Mouse (Mus musculus) small intestine, adult 2 months (tissue): ENCODE measurements around the gene Oas1a. TPM values are rescaled to one million over a fixed set of nuclear protein-coding genes. Genes with fewer than 3 reads are reported as not detected.
"Not testable (repeated sequence)": the region's sequence is repeated elsewhere in the genome, so short reads cannot be mapped to it uniquely, and the experiment has no call there.

Experiments
- H3K27ac ChIP-seq: fragments of 200-500 bp; 2 replicates; pipeline ENCODE4 v1.5.1; 2012; ENCODE audit warnings: low read depth, low read length, control low read depth, inconsistent platforms; ENCODE audit not compliant: insufficient read depth
- H3K27me3 ChIP-seq: fragments of 200-500 bp; 2 replicates; pipeline ENCODE4 v1.6.1; 2012; ENCODE audit warnings: mild to moderate bottlenecking, moderate library complexity, low read length, inconsistent platforms; ENCODE audit not compliant: control insufficient read depth, insufficient read depth
- H3K36me3 ChIP-seq: fragments of 200-500 bp; 2 replicates; pipeline ENCODE4 v1.6.1; 2012; ENCODE audit warnings: mild to moderate bottlenecking, low read length, control low read depth, inconsistent platforms; ENCODE audit not compliant: control insufficient read depth, insufficient read depth
- H3K4me1 ChIP-seq: fragments of 200-500 bp; 2 replicates; pipeline ENCODE4 v1.6.1; 2012; ENCODE audit warnings: low read length, inconsistent platforms, mixed read lengths; ENCODE audit not compliant: control insufficient read depth, insufficient read depth, insufficient read length
- H3K4me3 ChIP-seq: fragments of 200-500 bp; 2 replicates; pipeline ENCODE4 v1.5.1; 2012; ENCODE audit warnings: low read depth, mild to moderate bottlenecking, control low read depth, inconsistent platforms, low read length, moderate library complexity
- CTCF ChIP-seq: fragments of 200-500 bp; IDR thresholded peaks from 2 replicates; pipeline ENCODE4 v1.5.1; 2012; ENCODE audit warnings: low read depth, mild to moderate bottlenecking, control low read depth, inconsistent platforms, low read length, moderate library complexity, mixed read lengths; ENCODE audit not compliant: insufficient replicate concordance, insufficient read length; ENCODE audit errors: extremely low read depth
- POLR2A ChIP-seq: fragments of 200-500 bp; IDR thresholded peaks from 2 replicates; pipeline ENCODE4 v1.6.1; 2012; ENCODE audit warnings: low read depth, mild to moderate bottlenecking, control low read depth, inconsistent platforms, low read length, moderate library complexity
- WGBS: fragments of 180-500 bp; shearing (Covaris S2); methylation state at CpG from one replicate; pipeline ENCODE4 v1.1.7; 2018; 5-methylcytosine and 5-hydroxymethylcytosine counted together
- polyA plus RNA-seq: library from polyadenylated mRNA; depleted of rRNA; stranded (reverse); fragments of >200 nt; gene quantifications from 2 replicates; pipeline ENCODE4 v1.2.3, GENCODE M21; 2012

The Oas1a gene
- polyA plus RNA-seq, 1 experiment: 55.5 TPM

DNA sequence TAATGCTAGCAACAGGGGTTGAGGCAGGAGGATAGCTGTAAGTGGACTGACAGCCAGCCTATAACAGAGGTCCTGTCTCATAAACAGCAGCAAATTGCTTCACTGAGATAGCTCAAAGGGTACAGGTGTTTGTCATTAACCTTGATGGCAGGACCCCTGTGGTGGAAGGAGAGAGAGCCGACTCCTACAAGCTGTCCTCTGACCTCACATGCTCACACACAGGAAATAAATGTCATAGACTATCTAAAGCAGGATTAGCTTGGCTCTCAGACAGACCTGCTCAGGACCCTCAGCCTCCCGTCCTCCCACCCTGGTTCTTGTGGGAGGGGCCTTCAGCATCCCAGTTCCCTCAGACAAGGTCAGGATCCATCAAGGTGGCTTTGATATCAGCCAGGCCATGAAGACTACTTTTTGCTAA, 15.1 kb downstream of the Oas1a start:
- H3K36me3 ChIP-seq: peaks cover 3% of the 10 kb centered on the region; the same call in 1 of the 2 replicates
- TF ChIP-seq POLR2A: no peak
- no peaks in the 10 kb centered on the region for H3K27me3 ChIP-seq
- 57% methylated on average over 2 of the region's 2 CpGs for WGBS
- no peak overlapping the region for H3K27ac ChIP-seq
- no peak overlapping the region for H3K4me3 ChIP-seq
- peaks cover 12% of the 10 kb centered on the region; the same call in 1 of the 2 replicates for H3K4me1 ChIP-seq

DNA sequence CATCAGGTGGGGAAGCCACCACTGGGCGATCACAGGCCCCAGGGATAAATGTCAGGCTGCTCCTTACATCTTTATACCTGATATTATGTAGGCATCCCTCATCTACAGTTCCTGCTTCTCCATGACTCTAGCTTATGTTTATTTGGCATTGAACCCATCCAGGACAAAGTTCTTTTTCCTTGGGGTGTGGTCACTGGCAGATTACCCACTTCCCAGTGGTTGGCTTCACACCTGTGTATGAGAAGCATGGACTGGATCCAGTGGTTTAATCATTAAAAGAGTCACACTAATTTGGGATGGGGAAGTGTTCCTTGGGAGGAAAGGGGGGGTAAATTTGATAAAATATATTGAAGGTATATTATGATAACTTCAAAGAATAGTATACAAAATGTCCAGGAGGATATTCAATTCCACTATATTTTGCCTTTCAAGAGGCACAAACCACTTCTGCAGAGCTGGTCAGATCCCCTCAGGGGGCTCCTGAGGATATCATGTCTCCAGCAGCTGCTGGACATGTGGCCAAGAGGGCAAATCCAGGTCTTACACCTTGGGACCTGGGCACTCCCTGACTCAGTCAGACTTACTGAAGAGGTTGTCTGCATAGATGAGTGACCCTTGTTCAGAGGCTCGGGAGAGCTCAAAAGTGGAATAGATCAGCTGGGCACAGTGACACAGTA, 15.6 kb downstream of the Oas1a start:
- H3K27me3 ChIP-seq, H3K4me3 ChIP-seq, H3K36me3 ChIP-seq: not testable (repeated sequence)
- 23% methylated on average over 2 of the region's 2 CpGs for WGBS
- peaks cover 12% of the 10 kb centered on the region; the same call in 1 of the 2 replicates for H3K4me1 ChIP-seq
- H3K27ac ChIP-seq: peak overlapping the region; percentile 33

DNA sequence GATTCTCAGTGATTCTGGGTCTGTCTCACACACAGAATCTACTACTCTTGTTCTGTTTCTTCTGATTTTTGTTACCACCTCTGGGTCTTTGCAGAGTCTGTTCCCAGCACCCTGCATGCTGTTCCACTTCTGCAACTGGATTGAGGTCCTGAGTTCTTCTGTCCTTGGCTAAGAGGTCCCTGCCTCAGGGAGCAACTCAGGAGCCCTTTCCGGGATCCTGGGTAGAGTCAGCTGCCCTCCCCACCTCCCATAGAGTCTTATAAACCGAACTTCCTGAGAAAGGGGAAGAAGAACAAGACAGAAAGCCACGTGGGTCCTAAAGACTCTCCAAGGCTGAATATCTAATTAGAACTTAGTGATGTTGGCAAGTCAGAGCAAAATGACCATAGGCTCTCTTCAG, 16.3 kb downstream of the Oas1a start:
- WGBS: 8% methylated on average over 3 of the region's 3 CpGs
- no peaks in the 10 kb centered on the region for H3K27me3 ChIP-seq
- TF ChIP-seq POLR2A (no peak), CTCF (no peak)
- H3K27ac ChIP-seq: peak overlapping the region; percentile 33
- peaks cover 3% of the 10 kb centered on the region; the same call in 1 of the 2 replicates for H3K36me3 ChIP-seq
- peaks cover 12% of the 10 kb centered on the region; the same call in 1 of the 2 replicates for H3K4me1 ChIP-seq
- no peak overlapping the region for H3K4me3 ChIP-seq

GRCm38 (mm10) chr5:120890026-120890425, 17.3 kb downstream of the Oas1a start:
- Histone ChIP-seq H3K36me3 (no peaks in the 10 kb centered on the region), H3K27ac (no peak overlapping the region), H3K4me1 (peaks cover 12% of the 10 kb centered on the region; the same call in 1 of the 2 replicates), H3K27me3 (no peaks in the 10 kb centered on the region), H3K4me3 (no peak overlapping the region)
- TF ChIP-seq CTCF (no peak), POLR2A (no peak)
- WGBS: 83% methylated on average over 2 of the region's 2 CpGs

DNA sequence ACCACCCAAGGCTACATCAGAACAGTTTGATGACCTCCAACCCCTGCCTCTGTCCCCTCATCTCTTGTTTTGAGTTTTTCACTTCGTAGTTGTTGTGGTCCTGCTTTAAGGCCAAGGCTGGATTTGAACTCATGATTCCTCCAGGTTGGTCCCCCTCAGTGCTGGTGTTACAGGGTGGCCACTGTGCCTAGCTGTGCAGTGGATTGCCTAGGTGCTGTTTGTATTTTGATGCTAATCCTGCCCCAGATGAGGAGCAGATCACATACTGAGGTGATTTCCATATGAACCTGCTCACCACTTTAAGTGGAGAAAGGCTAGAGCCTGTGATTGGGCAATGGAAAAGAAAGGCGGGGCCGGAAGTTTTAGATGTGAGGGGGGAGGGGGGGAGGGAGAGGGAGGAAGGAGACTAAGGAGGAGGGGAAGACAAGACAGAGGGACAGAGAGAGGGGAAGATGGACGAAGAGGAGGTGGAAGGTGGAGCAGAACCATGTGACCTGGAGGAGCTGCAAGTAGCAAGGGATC, 19.0 kb downstream of the Oas1a start:
- H3K36me3 ChIP-seq, H3K4me3 ChIP-seq: not testable (repeated sequence)
- WGBS: 54% methylated on average over 4 of the region's 4 CpGs

DNA sequence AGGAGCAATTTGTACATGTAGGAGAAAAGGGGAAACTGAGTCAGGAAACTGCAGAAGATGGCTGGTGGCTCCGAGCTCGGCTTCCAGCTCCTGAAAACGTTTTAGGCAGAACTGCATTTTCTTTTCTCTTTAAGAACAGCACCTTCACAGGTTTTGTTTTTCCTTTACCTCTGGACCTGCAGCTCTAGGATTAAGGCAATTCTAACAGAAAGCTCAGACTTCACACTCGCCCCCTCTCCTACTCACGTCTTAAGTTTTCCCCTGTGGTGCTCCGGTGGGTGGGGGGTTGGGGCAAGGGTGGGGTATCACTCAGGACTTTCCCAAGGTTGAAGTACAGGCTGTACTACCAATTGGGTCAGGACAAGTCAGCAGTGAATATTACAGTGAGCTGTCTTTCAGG, 19.5 kb downstream of the Oas1a start:
- Histone ChIP-seq H3K27me3 (no peaks in the 10 kb centered on the region), H3K4me3 (peak overlapping the region; percentile 31; the same call in 1 of the 2 replicates), H3K27ac (no peak overlapping the region), H3K36me3 (no peaks in the 10 kb centered on the region), H3K4me1 (peaks cover 12% of the 10 kb centered on the region; the same call in 1 of the 2 replicates)
- WGBS: 49% methylated on average over 6 of the region's 6 CpGs
- TF ChIP-seq POLR2A: no peak
- no peak for TF ChIP-seq CTCF

More for the DNA sequence above, 19.0 kb downstream of the Oas1a start:
- H3K27ac ChIP-seq, H3K27me3 ChIP-seq: not testable (repeated sequence)
- H3K4me1 ChIP-seq: peaks cover 12% of the 10 kb centered on the region; the same call in 1 of the 2 replicates

DNA sequence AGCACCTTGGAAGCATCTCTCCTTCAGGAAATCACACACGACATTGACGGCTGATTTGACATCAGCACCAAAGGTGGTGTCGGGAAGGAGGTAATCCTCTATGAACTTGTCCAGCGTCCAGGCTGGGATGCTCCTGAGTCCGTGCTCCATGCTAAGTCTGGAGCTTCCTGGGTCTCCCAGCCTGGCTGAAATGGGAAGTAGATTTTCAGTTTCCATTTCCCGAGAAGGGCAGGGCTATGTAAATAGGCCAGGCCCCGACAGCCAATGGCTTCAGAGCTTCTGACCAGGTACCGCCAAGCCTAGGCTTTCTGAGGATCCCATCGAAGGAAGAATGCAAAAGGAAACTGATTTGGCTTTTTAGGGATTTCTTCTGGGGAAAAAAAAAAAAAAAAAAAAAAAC, 19.9 kb downstream of the Oas1a start, which contains the start of gene Oas1g:
Gene Oas1g (minus strand): TSS at position 201 of the 400 bp plus-strand sequence.
- WGBS: 2% methylated on average over 6 of the region's 9 CpGs
- not testable (repeated sequence) for H3K27me3 ChIP-seq, H3K36me3 ChIP-seq
- Histone ChIP-seq H3K27ac (peak within 1 kb of the TSS; percentile 77), H3K4me3 (peak within 1 kb of the TSS; percentile 64), H3K4me1 (peaks cover 12% of the 10 kb centered on the region; the same call in 1 of the 2 replicates)

GRCm38 (mm10) chr5:120881681-120882080, 25.6 kb downstream of the Oas1a start:
- 93% methylated on average over 6 of the region's 6 CpGs for WGBS
- H3K27ac ChIP-seq, H3K4me3 ChIP-seq, H3K27me3 ChIP-seq, H3K4me1 ChIP-seq: not testable (repeated sequence)
- H3K36me3 ChIP-seq: peaks cover 20% of the 10 kb centered on the region

DNA sequence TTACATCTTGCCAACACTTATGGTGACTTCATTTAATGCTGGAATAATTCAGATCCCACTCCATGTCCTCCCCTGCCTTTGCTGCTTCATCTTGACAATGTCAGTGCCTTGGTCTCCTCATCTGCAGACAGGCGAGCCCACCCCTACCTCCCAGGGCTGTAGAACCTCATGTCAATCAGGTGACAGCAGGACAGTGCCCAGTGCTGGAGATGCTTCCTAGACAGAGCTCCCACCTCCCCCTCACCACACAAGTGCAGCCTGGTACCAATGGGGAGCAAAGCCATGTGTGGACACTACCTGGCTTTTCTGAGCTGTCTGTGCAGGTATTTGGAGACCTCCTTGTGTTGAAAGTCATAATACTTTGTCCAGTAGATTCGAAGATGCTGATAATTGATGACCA, 28.5 kb downstream of the Oas1a start:
- H3K4me1 ChIP-seq, H3K27me3 ChIP-seq, H3K27ac ChIP-seq, H3K4me3 ChIP-seq: not testable (repeated sequence)
- WGBS: 68% methylated on average over 2 of the region's 2 CpGs
- H3K36me3 ChIP-seq: peaks cover 21% of the 10 kb centered on the region

GRCm38 (mm10) chr5:120877407-120877806, 29.9 kb downstream of the Oas1a start:
- not testable (repeated sequence) for H3K4me3 ChIP-seq, H3K27me3 ChIP-seq, H3K4me1 ChIP-seq, H3K27ac ChIP-seq
- peaks cover 21% of the 10 kb centered on the region for H3K36me3 ChIP-seq
- WGBS: 80% methylated on average over 2 of the region's 2 CpGs

DNA sequence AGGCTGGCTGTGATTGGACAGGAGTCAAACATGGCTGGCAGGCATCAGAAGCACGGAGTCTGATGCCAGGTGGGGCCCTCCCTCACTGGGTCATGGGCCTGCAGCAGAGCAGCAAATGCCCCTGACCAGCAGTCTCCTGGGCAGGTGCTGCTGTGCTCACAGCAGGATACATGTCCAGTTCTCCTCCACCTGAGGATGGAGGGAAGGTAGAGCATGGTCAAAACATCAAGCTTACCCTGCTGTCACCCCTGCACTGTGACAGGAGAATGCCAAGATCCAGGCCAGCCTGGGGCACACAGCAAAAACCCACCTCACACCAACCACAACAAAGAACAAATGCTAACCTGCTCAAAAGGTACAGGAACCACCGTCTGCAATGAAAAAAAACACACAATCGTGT, 30.5 kb downstream of the Oas1a start:
- H3K36me3 ChIP-seq: peaks cover 18% of the 10 kb centered on the region
- not testable (repeated sequence) for H3K4me1 ChIP-seq, H3K4me3 ChIP-seq, H3K27me3 ChIP-seq, H3K27ac ChIP-seq
- 71% methylated on average over 2 of the region's 3 CpGs for WGBS
